Mouse (Mus musculus): Measurements from ENCODE around the gene Zyg11a. TPM values are rescaled to one million over a fixed set of nuclear protein-coding genes. Genes with fewer than 3 reads are reported as not detected.
"Not testable (repeated sequence)": the region's sequence is repeated elsewhere in the genome, so short reads cannot be mapped to it uniquely, and the experiment has no call there.

The Zyg11a gene
- total RNA-seq, 1 experiment from 2014 or later = not detected

DNA sequence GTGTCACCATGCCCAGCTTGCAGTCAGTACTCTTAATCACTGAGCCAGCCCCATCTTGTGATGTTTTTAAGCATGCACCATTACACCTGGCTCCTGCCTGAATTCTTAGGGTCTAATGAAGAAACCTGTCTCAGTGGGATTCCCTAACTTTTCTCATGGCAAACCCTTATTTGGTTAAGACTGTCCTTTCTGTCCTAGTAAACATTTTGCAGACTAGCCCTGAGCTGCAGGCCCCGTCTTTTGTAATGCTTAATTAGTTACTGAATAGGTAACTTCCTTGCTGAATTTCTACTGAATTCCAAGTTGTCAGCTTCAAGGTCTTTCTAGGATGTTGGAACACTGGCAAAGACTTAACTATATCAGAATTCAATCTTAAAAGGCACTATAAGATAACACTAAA, 62.7 kb downstream of the Zyg11a start:
- ATAC-seq (ENCODE audit: extremely low read depth, insufficient number of reproducible peaks, low FRiP score, poor library complexity, severe bottlenecking) = not testable (repeated sequence)

DNA sequence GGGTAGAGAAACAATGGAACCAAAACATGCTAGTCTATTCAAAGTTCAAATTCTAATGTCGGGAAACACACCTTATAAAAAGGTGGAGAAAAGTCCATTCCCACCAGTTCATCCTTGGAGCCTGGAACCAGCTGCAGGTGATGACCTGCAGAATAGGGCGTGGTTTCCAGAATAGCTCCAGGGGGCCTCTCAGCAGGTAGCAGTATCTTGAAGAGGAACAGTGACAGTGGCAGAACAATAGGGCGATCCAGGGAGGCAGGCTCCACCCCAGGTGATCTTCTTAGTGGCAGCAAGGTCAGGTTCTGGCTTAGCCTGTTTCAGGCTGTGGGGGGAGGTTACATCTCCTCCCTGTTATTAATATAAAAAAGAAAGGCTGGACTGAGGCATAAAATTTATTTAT, 72.3 kb downstream of the Zyg11a start:
- not testable (repeated sequence) for ATAC-seq (ENCODE audit: extremely low read depth, insufficient number of reproducible peaks, low FRiP score, poor library complexity, severe bottlenecking)

DNA sequence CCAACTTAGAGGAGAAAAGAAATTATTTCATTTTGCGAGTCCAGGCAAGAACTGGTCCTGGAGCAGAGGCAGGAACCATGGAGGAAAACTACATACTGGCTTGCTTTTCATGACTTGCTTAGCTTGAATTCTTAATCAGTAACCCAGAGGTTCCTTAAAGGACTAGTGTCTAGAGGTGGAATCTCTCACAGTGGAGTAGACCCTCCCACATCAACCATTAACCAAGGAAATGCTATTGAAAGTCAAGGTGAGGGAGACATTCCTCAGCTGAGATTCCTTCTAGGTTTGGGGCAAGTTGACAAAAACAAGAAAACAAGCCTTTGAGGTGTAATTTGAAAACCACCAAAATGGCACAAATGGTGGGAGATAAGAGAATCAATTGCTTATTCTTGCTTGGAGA, 73.0 kb downstream of the Zyg11a start, which contains the start of gene Scp2:
Scp2 (minus strand) TSS at position 119 of the 400 bp plus-strand sequence.
- ATAC-seq (ENCODE audit: extremely low read depth, insufficient number of reproducible peaks, low FRiP score, poor library complexity, severe bottlenecking) = no peak

DNA sequence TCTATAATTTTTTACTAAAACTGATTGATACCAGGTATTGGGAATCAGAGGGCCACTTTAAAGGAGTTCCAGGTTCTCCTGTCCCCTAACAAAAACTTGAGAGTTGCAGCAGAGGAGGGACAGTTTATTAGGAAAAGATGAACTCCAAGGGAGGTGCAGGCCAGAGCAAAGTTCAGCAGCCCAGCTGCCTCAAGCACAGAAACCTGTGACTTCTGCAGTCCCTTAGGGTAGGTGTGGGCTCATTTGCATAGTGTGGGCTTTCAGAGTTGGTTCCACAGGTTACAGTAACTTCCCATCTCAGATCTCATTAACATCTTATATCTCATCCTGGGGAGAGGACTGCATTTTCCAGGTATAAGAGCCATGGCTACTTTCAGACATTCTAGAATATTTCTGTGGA, 74.1 kb downstream of the Zyg11a start:
- ATAC-seq (ENCODE audit: extremely low read depth, insufficient number of reproducible peaks, low FRiP score, poor library complexity, severe bottlenecking) = no peak

DNA sequence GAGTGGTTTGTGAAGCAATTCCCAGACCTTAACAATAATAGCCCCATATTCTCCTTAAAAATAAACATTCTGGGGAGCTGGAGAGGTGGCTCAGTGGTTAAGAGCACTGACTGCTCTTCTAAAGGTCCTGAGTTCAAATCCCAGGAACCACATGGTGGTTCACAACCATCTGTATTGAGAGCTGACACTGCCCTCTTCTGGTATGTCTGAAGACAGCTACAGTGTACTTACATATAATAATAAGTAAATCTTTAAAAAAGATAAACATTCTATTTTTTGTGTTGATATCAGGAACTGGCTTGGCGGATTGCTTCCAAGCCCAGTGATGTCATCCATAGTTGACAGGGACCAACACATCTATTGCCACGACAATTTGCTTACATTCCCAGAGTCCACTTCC, 74.7 kb downstream of the Zyg11a start:
- ATAC-seq (ENCODE audit: extremely low read depth, insufficient number of reproducible peaks, low FRiP score, poor library complexity, severe bottlenecking) = not testable (repeated sequence)

DNA sequence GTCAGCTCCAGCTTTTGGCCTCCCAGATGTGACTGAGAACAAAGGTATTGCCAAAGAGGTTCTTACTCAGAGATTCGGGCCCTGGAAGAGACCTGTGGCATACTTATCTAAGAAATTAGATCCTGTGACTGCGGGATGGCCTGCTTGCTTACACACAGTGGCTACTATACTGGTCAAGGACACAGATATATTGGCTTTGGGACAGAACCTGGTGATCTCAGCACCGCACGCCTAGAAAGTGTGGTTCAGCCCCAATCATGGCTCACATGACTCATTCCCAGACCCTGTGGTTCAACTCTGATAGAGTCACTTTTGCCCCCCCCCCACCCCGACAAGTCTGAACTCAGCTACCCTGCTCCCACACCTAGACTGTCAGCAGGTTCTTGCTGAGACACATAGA, 80.9 kb downstream of the Zyg11a start:
- ATAC-seq (ENCODE audit: extremely low read depth, insufficient number of reproducible peaks, low FRiP score, poor library complexity, severe bottlenecking) = no peak

Other genes with a start within 250 kb of the Zyg11a start
- not detected in 2 replicates for gene Slc1a7, start 249.7 kb downstream of the Zyg11a start, total RNA-seq (2017)
- gene Podn, start 121.6 kb downstream of the Zyg11a start, total RNA-seq (2017) = 0.35 TPM in 1 of 2 replicates, not detected in the other
- gene Scp2, start 73.0 kb downstream of the Zyg11a start, total RNA-seq (2017) = 133 and 172 TPM in 2 replicates
- gene Echdc2, start 52.6 kb downstream of the Zyg11a start, total RNA-seq (2017) = not detected in 2 replicates
- 38.2 and 42.8 TPM in 2 replicates for gene Zyg11b, start 83.0 kb upstream of the Zyg11a start, total RNA-seq (2017)
- gene Coa7, start 110.1 kb upstream of the Zyg11a start, total RNA-seq (2017) = 4.5 and 5.5 TPM in 2 replicates
- gene Shisal2a, start 165.3 kb upstream of the Zyg11a start, total RNA-seq (2017) = not detected in 2 replicates
- 0.61 and 0.70 TPM in 2 replicates for gene Gpx7, start 188.9 kb upstream of the Zyg11a start, total RNA-seq (2017)
- 223 and 242 TPM in 2 replicates for gene Tut4, start 241.4 kb upstream of the Zyg11a start, total RNA-seq (2017)

Measured in neutrophil, adult 5-6 weeks (primary cell).